15 mouse cellular contexts compared by ENCODE assay signal in genomic region chr6:138761991-138762390, GRCm38 (mm10).
"Had no signal": no experiment of that assay in that cellular context is flagged by ENCODE, and none has a peak within 500 bp of the region (broad histone marks: within the 10 kb centered on the region; RNA-seq: fewer than 3 reads in every experiment).

No protein-coding gene starts in this region.

- DNase-seq: retina, postnatal 1 day; right cerebral cortex, adult 18-20 months; right cerebral cortex, postnatal 14 days; right cerebral cortex, postnatal 25 days; right cerebral cortex, postnatal 4 days; spleen, adult 18-20 months; thymus, adult 18-20 months; thymus, adult 2 months; thymus, postnatal 14 days; thymus, postnatal 25 days; thymus, postnatal 36 days; thymus, postnatal 4 days had no signal

- H3K9me3 ChIP-seq: neural tube, embryonic 15.5 days; stomach, embryonic 15.5 days had no signal

- H3K4me1 ChIP-seq: neural tube, embryonic 15.5 days; stomach, embryonic 15.5 days had no signal

- H3K27ac ChIP-seq: neural tube, embryonic 15.5 days; stomach, embryonic 15.5 days; stomach, postnatal 0 days had no signal

- H3K27me3 ChIP-seq: neural tube, embryonic 15.5 days; stomach, embryonic 15.5 days had no signal

- H3K9ac ChIP-seq: neural tube, embryonic 15.5 days; stomach, embryonic 15.5 days had no signal

- H3K4me2 ChIP-seq: neural tube, embryonic 15.5 days; stomach, embryonic 15.5 days had no signal

- H3K4me3 ChIP-seq: neural tube, embryonic 15.5 days; stomach, embryonic 15.5 days had no signal

- H3K36me3 ChIP-seq: neural tube, embryonic 15.5 days; stomach, embryonic 15.5 days had no signal
